Mouse (Mus musculus) ES-Bruce4 (cell line): ENCODE results near the gene Stub1.

ENCODE experiments used
- CTCF ChIP-seq: IDR thresholded peaks from one replicate; pipeline ENCODE4 v1.8.1; 2011; ENCODE audit warnings: low read depth, low read length
- POLR2A ChIP-seq: IDR thresholded peaks from one replicate; pipeline ENCODE4 v1.8.1; 2011; ENCODE audit warnings: low read length; ENCODE audit not compliant: insufficient read depth

DNA sequence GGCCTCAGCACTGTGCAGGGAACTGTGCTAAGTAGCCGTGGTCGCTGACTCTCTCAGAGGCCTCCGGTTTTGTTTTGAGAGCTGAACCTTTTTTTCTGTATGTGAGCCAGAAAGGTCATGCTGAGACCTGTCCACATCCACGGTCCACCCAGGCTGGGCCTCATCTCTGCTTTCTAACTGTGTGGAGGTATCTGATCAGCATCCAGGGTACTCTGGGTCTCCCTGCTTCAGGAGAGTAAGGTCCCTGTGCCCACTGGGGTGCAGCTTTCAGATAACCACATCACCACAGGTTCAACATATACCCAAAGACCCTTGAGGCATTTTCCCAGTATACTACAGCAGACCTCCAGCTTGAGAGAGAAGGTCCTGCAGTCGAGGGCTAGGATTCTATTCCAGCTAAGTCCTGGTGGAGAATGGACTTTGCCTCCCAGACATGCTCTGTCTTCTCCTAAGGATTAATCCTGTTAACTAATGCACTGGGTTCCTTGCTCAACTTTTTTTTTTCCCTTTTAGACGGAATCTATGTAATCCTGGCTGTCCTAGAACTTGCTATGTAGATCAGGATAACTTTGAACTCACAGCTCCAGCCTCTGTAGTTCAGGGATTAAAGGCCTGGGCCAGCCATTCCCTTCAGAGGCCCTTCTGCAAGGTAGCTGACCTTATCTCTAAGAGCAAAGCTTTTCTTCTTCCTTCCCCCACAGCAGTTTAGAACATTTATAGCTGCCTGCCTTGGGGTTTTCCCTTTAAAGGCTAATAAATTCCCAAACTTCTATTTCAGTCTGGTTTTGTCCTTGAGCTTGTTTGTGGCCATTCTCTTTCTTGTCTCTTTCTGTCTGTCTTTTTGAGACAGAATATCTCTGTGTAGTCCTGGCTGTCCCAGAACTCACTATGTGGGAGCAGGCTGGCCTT lies 28.8 kb upstream of the Stub1 start:
- TF ChIP-seq POLR2A (no peak), CTCF (no peak)
